Mouse (Mus musculus) skeletal muscle tissue, adult 2 months (tissue): ENCODE measurements at regions not wholly inside any gene's neighbourhood (a gene's known extent, or its start where the extent isn't known, plus 50 kb on each side); places are given as distances from the start of the nearest gene placed in this dataset.

Experiments
- DNase-seq: peaks from one replicate; pipeline ENCODE4 v3.0.0-alpha.2; 2012; ENCODE audit warnings: low read depth, low spot score

DNA sequence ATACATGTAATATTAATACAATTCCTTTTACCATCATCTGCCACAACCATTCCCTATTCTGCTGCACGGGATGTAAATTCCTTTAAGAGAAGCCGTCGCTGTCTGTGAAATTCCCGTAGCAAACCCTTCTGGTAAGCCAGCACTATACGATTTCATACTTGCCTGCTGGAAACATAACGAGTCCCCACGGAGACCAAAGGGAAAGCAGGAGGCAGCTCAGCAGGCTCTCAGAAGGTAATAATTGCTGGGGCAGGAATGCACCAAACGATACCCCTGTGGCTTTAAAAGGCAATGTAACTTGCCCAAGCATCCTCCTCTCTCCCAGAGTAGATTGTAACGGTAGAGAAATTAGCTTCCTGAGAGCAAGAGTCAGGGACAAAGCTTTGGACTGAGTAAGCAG is 114.0 kb upstream of the Hes1 start:
- DNase-seq = no peak

DNA sequence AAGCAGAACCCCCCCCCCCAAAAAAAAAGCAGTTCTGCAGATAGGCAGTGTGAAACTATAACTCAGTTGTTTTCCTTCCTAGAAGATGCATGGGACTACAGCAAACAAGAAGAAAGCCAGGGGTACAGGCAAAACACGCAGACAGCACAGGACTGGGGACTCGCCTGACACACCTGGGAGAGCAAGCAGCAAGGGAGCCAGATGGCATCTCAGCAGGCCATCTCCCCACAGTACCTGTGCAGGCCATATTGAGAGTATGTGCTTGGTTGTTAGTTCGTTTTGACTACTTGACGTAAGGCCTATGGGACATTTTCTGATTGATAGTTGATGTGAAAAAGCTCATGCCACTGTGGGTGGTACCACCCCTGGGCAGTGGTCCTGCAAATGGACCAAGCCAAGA is 113.4 kb upstream of the Hes1 start:
- no peak for DNase-seq

GRCm38 (mm10) chr16:29954700-29955099 is 109.5 kb upstream of the Hes1 start:
- no peak for DNase-seq

DNA sequence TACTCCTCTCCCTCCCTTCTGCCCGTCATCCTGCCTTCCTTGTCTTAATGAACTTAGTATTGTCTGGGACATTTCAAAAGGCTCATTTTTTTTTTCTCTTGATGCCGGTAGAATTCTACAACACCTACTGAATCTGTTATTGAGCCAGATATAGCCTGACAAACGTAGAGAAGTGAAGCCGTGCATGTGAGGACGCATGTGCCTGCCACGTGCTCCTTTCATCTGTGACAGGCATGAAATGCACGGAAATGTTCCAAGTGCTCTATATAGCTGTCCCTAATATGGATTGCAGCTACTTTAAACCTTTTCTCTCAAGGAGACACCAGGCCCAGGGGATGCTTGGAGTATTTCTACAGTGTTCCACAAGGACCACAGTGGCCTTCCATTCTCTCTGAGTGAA is 107.3 kb upstream of the Hes1 start:
- DNase-seq = no peak

DNA sequence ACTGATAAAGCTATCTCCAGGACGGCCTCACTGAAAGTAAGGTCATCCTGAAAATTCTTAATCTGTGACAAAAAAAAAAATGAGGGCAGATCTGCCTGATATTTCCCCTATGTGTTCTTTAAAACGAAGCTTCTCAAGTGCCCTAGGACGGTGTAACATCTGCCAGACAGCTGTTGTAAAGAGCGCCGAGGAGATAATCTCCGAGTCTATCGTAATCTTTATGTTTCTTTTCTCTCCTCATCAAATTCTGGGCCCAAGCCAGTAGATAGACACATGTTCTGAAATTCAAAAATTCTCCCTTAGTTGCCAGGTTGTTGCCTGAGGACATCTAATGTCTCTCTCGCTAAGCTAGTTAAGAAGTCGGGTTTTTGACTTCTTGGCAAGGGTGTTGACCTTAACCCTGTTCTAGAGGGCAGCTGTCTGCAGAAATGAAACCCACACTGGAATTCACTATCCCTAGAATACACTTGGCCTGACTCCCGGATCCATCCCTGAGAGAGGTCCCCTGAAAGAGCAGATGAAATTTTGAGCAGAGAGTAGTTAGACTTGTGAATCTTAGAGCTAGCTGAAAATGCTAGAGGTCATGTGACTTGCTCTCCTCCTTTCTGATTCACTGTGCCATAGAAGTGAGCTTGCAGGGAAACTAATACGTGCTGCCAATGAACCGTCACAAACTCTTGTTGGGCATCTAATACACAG is 104.1 kb upstream of the Hes1 start:
- no peak for DNase-seq

DNA sequence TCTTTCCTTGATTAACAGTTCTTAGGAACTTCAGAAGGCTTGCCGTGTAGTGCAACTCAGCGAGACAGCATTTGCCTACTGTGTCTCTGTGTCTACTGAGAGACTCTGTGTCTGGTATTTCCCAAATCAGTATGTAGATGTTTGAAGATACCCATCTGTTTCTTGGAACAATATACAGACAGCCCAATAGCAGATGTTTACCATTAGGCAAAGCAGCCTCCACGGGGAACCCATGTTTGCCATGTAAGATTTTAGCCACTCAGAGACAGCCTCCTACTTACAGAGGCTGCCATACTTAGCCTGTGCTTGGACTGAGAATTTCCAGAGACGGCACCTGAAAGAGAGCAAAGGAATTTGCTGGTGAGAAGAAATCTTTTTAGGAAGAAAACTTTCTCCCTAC is 100.9 kb upstream of the Hes1 start:
- DNase-seq = no peak

DNA sequence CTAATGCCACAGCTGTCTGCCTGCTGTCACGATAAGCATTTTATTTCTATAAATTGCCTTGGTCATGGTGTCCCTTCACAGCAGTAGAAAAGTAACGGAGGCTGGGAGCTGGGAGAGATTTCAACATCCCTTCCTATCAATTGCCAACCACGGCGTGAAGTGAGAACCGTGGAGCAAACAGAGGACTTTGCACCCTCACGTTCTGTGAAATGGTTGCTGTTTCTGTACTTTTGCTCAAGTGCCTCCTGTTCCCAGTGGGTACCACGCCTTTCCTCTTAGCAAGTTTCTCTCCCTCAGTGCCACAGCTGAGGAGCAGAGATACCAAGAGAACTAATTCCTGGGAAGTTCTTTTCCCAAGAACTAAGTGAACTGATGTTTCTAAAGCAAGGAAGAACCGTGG is 99.6 kb upstream of the Hes1 start:
- DNase-seq = no peak

GRCm38 (mm10) chr16:29968743-29969142 is 95.4 kb upstream of the Hes1 start:
- DNase-seq = no peak

DNA sequence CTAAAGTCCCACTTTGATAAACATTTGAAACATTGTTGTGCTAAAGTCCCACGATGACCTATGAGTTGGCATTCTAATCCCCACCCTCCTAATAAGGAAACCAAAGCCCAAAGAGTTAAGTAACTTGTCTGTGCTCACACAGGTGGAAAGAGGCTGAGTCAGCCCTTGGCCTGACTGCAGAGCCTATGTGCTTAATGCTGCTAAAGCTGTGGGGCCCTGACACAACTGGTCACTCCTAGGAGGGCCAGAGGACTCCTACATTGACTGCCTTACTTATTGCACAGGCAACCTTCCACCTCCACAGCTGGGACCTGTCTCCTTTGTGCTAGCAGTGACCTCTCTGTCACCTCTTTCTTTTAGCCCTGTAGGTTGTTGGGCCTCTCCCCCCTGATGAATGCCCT is 91.4 kb upstream of the Hes1 start:
- no peak for DNase-seq

DNA sequence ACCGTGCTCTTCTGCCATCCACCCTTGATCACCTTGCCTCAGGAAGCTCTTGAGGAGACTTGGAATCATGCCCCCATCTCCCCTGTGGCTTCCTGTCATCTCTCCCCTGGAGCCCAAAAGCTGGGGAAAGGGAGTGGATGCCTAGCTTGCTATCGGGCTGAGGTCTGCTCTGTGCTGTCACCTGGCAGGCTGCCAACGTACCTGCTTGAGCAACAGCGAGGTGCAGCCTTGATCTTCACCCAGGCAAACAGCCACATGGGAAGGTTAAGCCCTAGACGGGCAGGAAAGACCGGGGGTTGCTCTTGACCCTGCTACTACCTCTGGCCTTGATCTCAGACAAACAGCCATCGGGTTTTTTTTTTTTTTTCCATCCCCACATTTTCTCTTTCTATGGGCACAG is 90.9 kb upstream of the Hes1 start:
- no peak for DNase-seq

- DNase-seq = no peak
Measured at GRCm38 (mm10) chr16:29975800-29976199, 88.4 kb upstream of the Hes1 start.

GRCm38 (mm10) chr16:29977011-29977410 is 87.2 kb upstream of the Hes1 start:
- peak; percentile 70 for DNase-seq

DNA sequence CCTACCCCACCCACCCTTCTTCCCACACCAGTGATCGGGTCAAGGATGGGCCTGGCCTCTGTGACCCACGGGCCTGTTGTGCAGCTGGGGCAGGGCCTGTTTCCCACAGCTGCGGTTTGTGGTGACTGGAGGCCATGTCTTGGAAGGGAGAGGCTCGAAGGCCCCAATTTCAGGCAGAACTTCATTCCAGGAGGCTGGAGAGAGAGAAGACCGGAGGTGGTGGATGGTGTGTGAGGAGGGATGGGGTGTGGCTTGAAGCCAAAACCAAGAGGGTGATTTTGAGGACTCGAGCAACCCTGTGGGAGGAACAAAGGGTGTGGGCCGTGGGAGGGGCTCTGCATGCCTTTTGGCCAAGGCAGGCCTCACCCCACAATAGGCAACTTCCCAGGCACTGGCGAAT is 86.5 kb upstream of the Hes1 start:
- no peak for DNase-seq

DNA sequence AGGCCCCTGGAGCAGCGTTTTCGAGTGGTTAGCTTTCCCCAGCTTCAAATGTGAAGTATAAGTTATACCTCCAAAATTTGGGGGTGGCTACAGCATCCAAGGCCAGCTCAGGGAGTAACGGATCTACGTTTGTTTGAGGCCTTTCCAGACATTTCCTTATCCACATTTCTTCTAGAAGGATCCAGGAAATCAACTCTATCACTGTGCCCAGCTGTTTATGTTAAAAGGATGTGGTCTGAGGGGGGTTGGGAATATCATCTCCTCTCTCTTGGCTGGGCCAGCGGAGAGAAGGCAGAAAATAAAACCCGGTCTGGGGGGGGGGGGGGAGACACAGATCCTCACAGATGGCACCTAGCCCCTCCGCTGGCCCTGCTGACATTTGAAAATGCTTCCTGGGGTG is 85.1 kb upstream of the Hes1 start:
- no peak for DNase-seq

DNA sequence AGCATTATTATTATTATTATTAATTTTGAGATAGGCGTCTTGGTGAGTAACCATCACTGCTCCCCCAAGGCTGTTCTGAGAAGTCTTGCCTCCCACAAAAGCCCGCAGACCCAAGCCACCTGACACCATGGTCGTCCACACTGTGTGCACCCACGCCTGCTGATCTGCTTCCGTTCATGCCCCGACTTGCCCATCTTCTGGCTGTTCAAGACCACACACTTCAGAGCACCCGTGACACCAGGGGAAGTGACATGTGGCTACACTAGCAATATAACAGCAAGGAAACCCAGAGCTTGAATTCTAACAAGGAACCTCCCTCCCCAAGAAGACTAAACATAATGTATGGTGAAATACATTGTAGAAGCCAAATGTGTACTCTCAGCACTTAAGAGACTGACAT is 82.6 kb upstream of the Hes1 start:
- DNase-seq = no peak

- no peak for DNase-seq
Measured at GRCm38 (mm10) chr16:29982224-29982785, 81.9 kb upstream of the Hes1 start.

DNA sequence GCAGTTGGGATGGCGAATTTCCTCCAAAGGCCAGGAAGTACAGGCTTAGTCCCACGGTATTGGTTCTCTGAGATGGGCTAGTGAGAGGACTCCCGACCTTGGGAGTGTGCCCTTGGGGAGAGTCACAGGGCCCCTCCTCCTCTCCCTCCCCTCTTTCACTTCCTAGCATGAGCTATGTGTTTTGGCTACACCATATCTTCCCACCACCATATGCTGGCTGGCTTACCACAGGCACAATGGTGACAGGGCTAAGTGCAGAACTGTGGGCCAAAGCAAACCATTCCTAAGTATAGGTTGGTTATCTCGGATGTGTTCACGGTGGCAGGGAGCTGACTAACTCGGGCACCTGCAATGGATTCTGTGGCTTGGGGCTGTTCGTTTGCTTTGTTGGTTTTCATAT is 81.0 kb upstream of the Hes1 start:
- DNase-seq = no peak

- DNase-seq = no peak
Measured at GRCm38 (mm10) chr16:29985126-29985931, 78.9 kb upstream of the Hes1 start.

DNA sequence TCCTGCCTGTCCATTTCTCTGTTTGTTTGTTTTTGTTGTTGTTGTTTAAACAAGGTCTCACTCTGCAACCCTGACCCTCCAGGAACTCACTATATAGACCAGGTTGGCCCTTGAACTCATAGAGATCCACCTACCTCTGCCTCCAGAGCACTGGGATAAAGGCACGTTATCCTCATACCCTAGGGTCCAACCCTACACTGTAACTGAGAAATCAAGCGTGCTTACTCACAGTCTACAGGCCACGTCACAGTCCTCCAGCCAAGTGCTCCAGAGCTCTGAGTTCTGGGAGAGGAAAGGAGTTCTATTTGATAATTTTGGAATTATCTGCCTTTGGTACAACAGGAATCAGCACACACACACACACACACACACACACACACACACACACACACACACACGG is 76.6 kb upstream of the Hes1 start:
- no peak for DNase-seq

DNA sequence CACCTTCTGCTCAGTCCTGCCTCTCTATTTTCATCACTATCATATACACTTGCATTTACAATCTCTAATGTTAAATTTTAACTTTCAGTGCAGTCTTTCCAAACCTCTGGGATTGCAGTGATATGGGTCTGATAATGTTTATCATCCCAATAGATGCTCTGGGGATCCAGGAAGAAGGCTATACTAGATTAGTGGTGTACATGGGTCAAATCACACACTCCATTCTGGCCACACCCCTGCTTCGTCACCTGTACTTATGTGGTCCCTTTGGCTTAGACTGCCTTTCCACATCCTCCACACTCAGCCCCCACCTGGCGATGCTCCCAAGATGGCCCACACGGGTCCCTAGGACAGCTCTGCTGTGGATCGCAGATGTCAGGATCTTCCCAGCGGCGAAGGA is 76.2 kb upstream of the Hes1 start:
- DNase-seq = no peak

- DNase-seq = no peak
Measured at GRCm38 (mm10) chr16:29989308-29989707, 74.9 kb upstream of the Hes1 start.

- no peak for DNase-seq
Measured at GRCm38 (mm10) chr16:29990393-29990792, 73.8 kb upstream of the Hes1 start.
